Mouse (Mus musculus): ENCODE measurements around the gene Slc35e1.

The Slc35e1 gene

DNA sequence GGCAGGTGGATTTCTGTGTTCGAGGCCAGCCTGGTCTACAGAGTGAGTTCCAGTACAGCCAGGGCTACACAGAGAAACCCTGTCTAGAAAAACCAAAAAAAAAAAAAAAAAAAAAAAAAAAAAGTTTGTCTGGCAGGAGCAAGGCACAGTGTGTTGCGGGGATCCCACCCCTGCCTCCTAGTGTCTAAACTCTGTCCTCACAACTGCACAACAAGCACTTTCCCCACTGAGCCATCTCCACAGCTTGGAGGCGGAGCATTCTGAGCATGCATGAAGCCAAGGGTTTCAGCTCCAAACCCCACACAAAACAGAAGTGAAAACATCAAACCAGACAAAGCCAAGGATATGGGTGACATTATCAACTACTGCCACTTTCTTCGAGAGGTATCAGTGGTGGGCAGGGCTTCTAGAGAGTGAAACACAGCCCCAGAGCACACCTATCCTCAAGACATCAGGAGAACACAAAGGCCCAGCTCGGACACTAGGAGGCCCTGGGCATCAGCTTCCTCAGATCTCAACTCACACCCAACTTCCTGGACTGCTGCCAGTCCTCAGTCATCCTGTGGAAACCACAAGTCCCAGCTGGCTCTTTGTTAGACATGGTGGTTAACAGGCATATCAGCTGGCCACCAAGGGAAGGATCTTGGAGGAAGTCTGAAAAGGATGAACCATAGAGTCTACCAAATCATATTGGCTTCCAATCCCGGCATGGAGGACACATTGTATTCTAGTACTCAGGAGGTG lies 6.8 kb downstream of the Slc35e1 start:
- no peak for DNase-seq (ENCODE audit: low read depth, low spot score)

DNA sequence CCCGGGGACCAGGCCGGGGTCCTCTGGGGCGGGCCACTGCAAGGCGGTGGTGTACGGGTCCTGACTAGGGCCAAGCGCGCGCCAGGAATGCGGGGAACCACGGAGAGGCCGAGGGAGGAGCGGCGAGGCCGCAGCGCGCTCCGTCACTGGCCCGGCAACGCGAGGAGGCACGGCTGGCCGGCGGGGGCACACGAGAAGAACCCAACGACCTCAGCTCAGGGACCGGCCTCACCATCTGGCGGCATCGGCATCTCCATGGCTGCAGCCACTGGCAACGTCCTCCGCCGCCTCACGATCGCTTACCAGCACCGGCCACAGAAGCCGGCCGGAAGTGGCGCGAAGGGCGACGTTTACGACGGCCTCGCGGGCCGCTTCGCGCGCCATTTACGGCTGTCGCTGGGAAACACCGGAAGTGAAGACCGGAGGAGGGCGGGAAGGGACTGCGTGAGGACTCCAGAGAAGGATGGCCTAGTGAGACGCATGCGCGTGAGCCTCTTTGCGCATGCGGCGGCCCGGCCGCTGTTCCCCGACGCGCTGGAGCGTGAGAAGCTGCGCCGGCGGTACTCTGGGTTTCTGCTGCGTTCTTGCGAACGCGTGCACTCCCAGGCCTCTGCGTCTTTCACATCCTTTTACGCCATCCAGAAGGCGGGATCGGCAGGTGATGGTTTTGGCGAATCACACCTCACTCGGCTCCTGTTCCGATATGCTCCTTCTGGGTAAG lies 17.4 kb downstream of the Slc35e1 start, which contains the start of gene Cherp:
Cherp (minus strand) TSS at position 401 of the 721 bp plus-strand sequence.
- peak; percentile 96 for DNase-seq (ENCODE audit: low read depth, low spot score)

DNA sequence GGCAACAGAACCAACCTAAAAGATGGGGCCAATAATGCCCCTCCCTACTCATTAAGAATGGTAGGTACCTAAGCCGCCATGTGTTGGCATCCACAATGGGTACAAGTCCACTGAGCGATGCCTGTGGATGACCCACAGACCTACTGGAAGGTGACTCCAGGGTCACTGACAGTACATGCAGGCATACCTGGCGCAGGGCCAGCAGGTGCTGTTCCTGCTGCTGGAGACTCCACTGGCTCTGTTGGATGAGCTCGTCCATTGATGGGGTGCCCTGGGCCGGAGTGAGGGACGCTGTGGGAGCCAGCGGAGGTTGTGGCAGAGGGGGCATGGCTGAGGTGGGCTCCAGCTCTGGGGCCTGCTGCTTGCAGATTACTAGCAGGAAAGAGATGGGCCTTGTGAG lies 21.7 kb downstream of the Slc35e1 start:
- no peak for DNase-seq (ENCODE audit: low read depth, low spot score)

DNA sequence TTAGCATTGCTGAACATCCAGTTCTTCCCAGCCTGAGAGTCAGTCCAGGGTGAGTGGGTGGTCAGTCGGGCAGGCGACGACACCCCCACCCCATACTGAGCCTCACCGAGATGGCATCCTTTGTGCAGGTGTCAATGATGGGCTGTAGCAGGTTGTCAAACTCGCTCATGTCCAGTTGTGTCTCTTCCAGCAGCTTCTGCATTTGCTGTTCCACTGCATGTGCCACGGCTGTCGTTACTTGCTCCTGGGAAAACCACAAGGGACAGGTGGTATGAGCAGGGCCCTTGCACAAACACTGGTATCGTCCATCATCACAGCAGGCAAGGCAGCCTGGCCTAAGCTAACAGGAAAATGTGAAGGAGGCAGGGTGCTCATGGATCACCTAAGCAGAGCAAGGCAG lies 22.4 kb downstream of the Slc35e1 start:
- DNase-seq (ENCODE audit: low read depth, low spot score): no peak

DNA sequence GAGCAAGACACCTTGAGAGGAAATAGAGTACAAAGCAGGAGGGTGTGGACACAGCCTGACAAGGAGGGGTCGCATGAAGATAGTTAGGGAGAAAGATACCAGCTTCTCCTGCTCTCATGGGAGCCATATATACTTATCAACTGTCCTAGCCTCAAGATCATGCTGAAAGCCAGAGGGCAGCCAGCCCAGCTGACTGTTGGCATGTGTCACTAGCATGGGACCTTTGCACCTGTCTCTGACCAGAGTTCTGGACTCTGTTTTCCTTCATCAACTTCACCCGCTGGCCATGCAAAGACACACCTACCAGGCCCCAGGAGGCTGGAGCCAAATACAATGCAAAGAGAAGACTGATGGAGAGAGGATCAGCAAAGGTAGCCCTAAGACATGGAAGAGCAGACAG lies 23.2 kb downstream of the Slc35e1 start:
- no peak for DNase-seq (ENCODE audit: low read depth, low spot score)

DNA sequence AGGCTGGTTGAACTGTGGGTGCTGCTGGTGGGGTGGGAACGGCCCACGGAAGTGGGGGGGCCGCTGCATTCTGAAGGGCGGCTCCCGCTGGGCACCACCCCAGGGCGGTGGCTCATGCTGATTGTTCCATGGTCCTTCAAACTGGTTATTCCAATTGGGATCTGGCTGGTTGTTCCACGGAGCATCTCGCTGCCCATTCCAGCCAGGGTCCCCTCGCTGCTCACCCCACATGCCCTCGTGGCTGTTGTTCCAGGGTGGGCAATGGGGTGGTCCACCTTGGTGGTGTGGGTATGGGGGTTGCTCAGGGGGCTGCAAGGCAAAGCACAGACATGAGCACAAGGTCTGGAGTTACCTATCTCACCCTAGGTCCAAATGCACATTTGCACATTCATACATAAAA lies 28.2 kb downstream of the Slc35e1 start:
- DNase-seq (ENCODE audit: low read depth, low spot score): no peak

DNA sequence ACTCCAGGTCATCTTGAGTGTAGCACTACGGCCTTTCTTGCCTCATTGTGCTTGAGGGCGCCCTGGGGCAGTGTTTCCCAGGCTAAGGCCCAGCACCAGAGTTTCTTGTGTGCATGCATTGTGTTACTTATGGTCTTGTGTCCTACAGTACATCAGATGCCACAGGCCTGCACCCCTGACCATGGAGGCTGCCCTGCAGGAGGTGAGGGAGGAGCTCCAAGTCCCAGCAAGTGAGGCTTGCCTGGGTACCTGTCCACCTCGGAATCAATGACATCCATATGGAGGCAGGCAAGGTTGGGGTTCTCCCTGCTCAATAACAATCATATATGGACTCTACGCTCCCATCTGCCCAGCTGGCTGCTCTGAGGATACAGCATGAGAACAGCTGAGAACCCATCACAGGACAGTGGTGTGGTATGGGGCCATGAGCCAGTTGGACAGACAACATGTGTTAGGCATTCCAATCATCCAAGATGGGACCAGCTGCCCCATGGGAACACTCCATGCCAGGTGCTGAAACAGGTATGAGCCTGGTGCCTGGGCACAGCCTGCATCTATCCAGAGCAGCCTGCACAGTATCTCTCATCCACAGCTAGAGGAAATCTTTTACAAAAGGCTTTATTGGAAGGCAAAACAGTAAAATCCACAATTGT lies 32.4 kb downstream of the Slc35e1 start:
- DNase-seq (ENCODE audit: low read depth, low spot score): no peak

DNA sequence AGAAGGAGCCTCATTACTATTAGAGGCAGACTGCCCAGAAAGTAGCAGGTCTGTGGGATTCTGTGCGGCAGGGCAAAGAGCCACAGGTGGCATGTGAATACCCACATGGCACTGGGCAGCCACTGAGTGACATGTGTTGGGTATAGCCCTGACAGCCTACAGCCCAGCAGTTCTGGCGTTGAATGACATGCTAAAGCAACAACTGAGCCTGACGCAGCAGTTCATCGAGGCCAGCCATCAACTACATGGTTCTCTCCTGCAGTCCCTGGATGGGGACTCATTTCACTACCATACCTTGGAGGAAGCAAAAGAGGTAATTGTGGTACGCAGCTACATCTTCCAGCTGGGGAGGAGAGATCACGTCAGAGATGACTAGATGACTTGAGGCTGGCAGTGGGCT lies 34.0 kb downstream of the Slc35e1 start:
- no peak for DNase-seq (ENCODE audit: low read depth, low spot score)

DNA sequence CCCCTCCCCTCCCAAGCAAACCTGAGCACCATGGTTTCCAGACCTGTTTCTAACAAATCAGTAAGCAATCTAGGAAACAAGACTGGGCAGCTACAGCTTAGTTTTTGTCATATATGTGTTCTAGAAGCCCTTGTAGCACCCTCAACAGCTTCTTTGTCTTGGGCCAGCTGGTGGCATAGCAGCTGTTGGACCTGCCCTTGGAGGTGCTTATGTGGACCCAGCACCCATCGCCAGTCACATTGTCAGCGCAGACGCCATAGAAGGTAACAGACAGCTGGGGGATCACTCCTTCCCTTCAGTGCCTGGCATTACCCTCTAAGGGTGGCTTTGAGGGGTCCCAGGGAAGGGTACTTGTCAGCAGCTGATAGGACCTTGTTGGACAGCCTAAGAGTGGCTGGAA lies 34.6 kb downstream of the Slc35e1 start:
- no peak for DNase-seq (ENCODE audit: low read depth, low spot score)

DNA sequence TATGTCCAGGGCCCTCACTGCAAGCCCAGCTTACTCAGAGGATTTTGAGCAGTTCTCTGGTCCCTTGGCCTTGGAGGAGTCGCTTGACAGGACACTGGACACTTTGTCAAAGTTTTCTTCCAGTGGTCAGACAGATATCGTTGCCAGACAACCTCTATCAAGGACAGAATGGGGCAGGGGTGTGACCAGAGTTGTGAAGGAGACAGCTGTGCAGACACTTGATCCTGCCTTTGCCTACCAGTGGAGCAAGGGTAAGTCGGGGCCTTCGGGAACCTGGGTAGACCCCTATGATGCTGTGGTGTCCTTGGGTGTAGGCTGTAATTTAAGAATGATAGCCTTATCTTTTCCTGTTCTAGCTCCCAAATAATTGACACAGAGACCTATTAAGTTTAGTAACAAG lies 37.1 kb downstream of the Slc35e1 start:
- no peak for DNase-seq (ENCODE audit: low read depth, low spot score)

DNA sequence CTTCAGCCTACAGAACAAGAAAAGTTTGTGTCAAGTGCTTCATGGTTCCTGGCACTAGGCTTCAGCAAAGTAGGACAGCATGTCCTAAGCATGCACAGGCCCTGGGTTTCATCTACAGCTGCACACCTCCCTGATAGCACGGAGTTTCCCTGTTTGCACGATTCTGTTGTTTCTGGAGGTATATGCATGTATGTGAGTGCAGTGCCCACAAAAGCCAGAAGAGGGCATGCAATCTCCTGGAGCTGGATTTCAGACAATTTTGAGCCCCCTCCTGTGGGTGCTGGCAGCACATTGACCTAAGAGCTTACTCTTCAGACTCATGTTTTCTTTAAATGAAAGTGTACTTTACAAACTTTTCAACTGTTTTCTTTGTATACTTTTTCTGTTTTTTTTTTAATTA lies 38.5 kb downstream of the Slc35e1 start:
- DNase-seq (ENCODE audit: low read depth, low spot score): no peak

DNA sequence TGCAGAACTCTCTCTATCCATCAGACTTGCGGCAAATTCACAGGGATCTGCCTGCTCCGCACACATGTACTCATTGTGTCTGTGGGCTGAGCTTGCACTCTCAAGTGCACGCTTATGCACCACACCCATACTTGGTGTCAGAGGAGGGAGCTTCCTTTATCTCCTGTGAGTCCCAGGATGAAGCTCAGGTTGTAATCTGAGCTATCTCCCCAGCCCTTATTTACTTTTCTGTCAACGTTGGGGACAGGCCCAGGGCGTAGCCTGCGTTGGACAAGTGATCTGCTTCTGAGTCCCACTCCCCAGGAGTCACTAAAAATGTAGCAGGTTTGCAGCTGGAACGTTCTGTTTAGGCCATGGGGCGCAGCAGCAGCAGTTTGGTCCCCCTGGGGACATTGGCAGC lies 40.9 kb downstream of the Slc35e1 start:
- DNase-seq (ENCODE audit: low read depth, low spot score): no peak

DNA sequence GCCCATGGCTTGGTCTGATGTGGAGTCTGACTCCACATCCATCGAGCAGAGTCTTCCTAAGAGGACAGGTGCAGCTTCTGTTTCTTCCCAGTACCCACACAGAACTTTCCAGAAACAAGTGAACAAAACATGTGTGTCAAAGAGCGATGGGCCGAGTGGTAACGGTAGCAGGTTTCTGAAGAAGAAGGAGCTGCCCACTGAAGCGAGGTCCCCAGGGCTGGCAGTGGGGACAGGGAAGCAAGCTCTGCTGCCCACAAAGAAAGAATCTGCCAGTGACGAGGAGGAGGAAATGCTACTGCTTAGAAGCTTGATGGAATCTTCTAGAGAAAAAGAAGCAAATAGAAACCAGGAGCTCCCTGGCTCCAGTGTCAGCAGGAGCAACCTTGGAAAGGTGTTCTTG lies 47.3 kb downstream of the Slc35e1 start:
- no peak for DNase-seq (ENCODE audit: low read depth, low spot score)

DNA sequence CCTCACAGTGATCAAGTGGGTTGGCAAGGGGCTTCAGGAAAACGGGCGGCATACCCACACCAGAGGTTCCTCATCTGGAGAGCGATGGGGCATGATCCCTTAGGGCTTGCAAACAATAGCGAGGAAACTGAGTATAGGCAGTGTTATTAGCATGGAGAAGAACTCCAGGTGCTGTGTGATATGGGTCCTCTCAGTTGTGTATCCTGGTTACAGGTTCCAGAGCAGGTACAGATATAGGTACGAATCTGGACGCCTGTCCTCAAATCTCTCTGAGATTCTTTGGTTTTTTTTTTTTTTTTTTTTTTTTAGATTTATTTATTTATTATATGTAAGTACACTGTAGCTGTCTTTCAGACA lies 48.4 kb downstream of the Slc35e1 start:
- DNase-seq (ENCODE audit: low read depth, low spot score): no peak

DNA sequence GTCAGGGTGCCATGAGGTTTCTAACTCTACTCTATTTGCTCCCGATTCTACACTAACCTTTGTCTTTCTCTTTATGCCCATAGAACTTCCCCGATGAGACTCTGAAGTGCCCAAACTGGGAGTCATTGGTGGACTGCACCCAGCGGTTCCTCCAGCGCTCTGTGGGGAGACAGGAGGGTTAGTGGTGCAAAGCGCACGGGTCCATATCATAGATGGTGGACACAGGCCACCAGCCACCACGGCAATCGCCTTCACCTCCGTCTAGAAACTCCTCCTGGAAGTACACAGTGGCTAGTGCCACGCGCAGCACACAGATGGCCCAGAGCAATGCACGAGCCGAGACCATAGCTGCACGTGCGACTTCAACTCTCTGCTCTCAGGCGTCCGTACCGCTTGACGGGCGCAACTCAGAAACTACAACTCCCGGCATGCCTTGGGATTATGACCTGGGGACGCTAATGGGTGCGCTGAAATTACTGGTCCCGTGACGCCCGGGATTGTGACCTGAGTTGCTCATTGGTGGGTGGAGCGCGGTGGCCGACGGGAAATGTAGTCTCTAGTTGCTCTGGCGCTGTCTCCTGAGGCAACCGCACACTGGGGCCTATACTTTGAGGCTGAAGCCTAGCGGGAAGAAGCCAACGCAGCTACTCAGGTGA lies 48.9 kb downstream of the Slc35e1 start, which contains the start of the genes Calr3 and 1700030K09Rik:
Calr3 (minus strand) TSS at position 533 of the 656 bp plus-strand sequence.
1700030K09Rik (plus strand) TSS at position 543 of the 656 bp plus-strand sequence.
- DNase-seq (ENCODE audit: low read depth, low spot score): peak; percentile 96

DNA sequence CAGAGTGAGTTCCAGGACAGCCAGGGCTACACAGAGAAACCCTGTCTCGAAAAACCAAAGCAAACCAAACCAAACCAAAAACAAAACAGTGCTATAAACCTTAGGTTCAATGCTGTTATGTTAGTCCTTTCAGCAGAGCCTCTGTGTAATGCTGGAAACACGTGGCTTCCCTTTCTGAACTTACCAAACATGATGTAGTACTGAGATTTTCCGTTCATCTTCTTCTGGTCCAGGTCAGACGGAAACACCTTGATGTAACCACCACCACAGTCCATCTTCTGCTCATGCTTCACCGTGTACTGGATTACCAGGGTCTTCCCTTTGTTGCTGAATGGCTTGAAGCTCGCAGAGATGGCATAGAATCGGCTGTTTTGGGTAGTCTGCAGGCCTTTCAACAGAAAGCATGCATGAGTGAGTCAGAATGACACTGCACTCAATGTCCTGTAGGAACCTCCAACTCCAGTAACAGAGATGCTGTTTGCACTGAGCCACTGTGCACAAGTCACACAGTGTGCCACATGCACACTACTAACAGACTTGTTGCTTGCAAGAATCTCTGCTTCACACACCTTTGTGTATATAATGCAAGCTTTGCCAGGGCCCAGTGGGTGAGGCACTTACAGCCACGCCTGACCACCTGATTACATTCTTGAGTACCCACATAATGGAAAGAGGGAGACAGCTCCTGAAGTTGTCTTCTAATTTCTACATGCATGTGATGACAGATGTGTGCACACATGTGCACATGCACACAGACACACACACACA lies 54.0 kb downstream of the Slc35e1 start:
- DNase-seq (ENCODE audit: low read depth, low spot score): no peak

DNA sequence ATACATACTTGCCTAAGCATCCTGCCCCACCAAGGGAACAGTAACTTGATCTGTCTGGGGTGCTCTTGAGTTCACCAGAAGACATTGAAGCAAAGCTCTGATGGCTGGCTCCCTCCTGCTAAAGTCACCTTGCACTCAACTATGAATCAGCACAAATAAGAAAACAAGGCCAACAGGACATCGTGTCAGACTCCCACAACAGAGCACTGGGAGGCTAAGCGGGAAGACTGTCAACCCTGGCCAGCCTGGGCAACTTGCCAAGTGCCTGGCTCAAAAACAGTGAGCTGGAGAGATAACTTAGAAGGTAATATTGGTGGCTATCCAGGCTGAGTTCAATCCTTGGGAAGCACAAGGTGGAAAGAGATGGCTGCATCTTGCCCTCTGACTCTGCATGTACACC lies 57.5 kb downstream of the Slc35e1 start:
- DNase-seq (ENCODE audit: low read depth, low spot score): no peak
